Mouse (Mus musculus): ENCODE data around the gene Spata1.

Spata1 gene

DNA sequence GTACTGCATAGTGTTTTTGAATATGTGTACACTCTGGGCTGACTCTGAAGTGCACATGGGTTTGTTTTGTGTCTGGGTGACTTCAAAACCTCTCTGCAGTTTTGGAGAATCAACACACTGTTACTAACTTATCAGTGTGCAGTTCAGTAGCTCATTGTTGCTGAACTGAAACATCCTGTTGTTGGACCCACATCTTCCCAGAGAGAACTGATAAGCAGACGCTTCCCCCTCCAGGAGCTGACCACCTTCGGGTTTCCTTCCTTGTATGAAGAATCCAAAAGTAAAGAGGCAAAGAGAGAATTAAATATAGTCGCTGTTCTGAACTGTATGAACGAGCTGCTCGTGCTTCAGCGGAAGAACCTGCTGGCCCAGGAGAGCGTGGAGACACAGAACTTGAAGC, 80.7 kb downstream of the Spata1 start:
- DNase-seq, result no peak

- no peak for DNase-seq
These were observed 81.7 kb downstream of the Spata1 start for GRCm38 (mm10) chr3:146417873-146418272.

GRCm38 (mm10) chr3:146414555-146414954, 85.0 kb downstream of the Spata1 start:
- peak; percentile 41 for DNase-seq

DNA sequence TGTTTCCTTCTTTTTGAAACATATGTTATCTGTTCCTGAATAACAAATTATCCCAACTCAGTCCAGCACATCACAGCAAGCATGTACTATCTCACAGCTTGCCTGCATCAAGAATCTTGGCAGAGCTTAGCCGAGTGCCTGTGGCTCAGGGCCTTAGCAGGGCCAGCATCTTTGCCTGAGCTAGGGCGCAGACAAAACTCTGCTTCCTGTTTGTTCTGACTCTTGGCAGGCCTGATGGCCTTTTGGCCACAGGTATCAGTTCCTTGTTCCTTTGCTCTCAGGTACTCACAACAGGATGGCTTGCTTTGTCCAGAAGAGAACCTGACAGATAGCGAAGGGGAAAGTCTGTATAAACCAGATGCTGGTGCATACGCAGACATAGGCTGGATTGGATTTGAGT, 85.6 kb downstream of the Spata1 start:
- DNase-seq, result no peak

DNA sequence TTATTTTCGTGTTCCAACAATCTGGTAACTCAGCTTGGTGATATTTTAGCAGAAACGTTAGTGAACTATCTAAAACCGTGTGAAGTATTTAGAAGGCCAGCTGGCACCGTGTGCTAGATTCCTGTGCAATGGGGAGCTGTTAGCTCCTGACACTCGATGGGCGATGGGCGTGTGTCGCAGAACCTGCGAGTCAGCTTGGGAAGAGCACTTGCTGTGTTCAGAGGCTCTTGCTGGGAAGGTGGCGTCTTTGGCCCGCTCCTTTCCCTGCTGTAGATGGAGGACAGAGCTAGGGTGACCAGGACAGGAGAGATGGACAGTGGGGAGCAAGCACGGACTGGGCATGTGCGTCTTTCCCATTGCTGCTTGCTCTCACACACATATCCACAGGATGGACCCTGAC, 86.5 kb downstream of the Spata1 start:
- DNase-seq, result no peak

DNA sequence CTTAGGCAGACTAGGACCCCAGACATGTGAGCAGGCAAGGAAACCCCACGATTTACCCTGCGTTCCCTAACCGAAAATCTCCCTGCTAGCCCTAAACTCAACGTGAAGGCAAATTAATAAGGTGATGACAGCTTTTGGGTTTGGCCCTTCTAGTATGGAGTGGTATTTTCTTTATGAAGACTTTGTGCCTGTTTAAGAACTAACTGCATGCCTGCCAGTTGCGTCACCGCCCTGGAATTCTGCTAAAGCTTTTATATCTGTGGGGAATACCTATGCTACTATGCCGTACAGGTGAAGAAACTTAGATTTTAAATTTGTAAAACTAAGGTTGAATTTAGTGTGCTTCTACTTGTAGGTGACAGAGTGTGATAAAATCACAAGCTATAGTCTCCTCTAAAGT, 87.1 kb downstream of the Spata1 start:
- no peak for DNase-seq

GRCm38 (mm10) chr3:146412008-146412407, 87.5 kb downstream of the Spata1 start:
- no peak for DNase-seq

DNA sequence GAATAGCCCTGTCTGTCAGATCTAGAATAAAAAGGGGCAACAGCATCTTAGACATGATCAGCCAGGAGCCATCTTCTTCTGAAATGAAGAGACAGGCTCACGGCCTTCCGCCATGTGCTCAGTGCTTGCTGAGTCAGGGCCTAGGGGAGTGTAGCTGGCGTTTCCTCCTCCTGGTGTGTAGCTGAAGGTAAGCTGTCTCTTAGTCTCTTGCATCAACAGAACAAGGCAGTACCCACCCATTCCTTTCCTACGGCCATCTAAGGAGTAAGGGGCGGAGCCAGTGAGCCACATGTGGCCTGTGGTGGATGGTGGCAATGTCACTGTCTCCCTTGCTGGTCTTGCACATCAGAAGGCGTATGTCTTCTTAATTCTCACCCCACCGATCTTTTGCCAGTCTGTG, 89.4 kb downstream of the Spata1 start:
- DNase-seq, result no peak
